8 mouse cellular contexts compared by ENCODE assay signal in genomic region chr11:50421461-50421860, GRCm38 (mm10). TPM values are rescaled to one million over a fixed set of nuclear protein-coding genes. Genes with fewer than 3 reads are reported as not detected.
DNase-seq lines count a peak whose midpoint lies in the region; ATAC-seq and TF ChIP-seq lines count a peak whose summit lies in the region.

No protein-coding gene starts in this region.

- peak; percentile 40; the same call in 1 of the 2 replicates for ATAC-seq in kidney, embryonic 15.5 days (replicated peaks; ENCODE audit: low FRiP score)
- no peak for ATAC-seq in embryonic facial prominence, embryonic 12.5 days (ENCODE audit: insufficient number of reproducible peaks, insufficient read depth, low FRiP score, low TSS enrichment)
- ATAC-seq in hindbrain, postnatal 0 days = peak; percentile 44; the same call in 1 of the 2 replicates
- ATAC-seq in midbrain, embryonic 15.5 days (replicated peaks) = peak; percentile 57

- H3K9me3 ChIP-seq in kidney, embryonic 15.5 days (replicated peaks) = no peaks in the 10 kb centered on the region
- no peaks in the 10 kb centered on the region for H3K9me3 ChIP-seq in embryonic facial prominence, embryonic 12.5 days
- H3K9me3 ChIP-seq in hindbrain, postnatal 0 days (ENCODE audit: low read length) = no peaks in the 10 kb centered on the region
- no peaks in the 10 kb centered on the region for H3K9me3 ChIP-seq in midbrain, embryonic 15.5 days

- no peaks in the 10 kb centered on the region for H3K27me3 ChIP-seq in kidney, embryonic 15.5 days
- H3K27me3 ChIP-seq in embryonic facial prominence, embryonic 12.5 days = no peaks in the 10 kb centered on the region
- H3K27me3 ChIP-seq in hindbrain, postnatal 0 days (ENCODE audit: insufficient read depth, low read length) = no peaks in the 10 kb centered on the region
- no peaks in the 10 kb centered on the region for H3K27me3 ChIP-seq in midbrain, embryonic 15.5 days (replicated peaks)

- H3K4me3 ChIP-seq in kidney, embryonic 15.5 days (replicated peaks) = peak overlapping the region; percentile 47
- peak overlapping the region; percentile 37 for H3K4me3 ChIP-seq in embryonic facial prominence, embryonic 12.5 days
- H3K4me3 ChIP-seq in hindbrain, postnatal 0 days (ENCODE audit: low read length) = peak overlapping the region; percentile 34
- peak overlapping the region; percentile 41 for H3K4me3 ChIP-seq in midbrain, embryonic 15.5 days

- H3K4me1 ChIP-seq in kidney, embryonic 15.5 days = peaks cover 6% of the 10 kb centered on the region
- peaks cover 5% of the 10 kb centered on the region; the same call in 1 of the 2 replicates for H3K4me1 ChIP-seq in embryonic facial prominence, embryonic 12.5 days
- no peaks in the 10 kb centered on the region for H3K4me1 ChIP-seq in hindbrain, postnatal 0 days (ENCODE audit: insufficient read depth, low read length)
- H3K4me1 ChIP-seq in midbrain, embryonic 15.5 days = peaks cover 12% of the 10 kb centered on the region

- H3K36me3 ChIP-seq in kidney, embryonic 15.5 days = peaks cover 36% of the 10 kb centered on the region
- H3K36me3 ChIP-seq in embryonic facial prominence, embryonic 12.5 days = peaks cover 20% of the 10 kb centered on the region
- H3K36me3 ChIP-seq in hindbrain, postnatal 0 days (ENCODE audit: insufficient read depth, low read length) = peaks cover 16% of the 10 kb centered on the region
- peaks cover 14% of the 10 kb centered on the region; the same call in 1 of the 2 replicates for H3K36me3 ChIP-seq in midbrain, embryonic 15.5 days (replicated peaks)

- H3K4me2 ChIP-seq in kidney, embryonic 15.5 days = peak overlapping the region; percentile 66
- peak overlapping the region; percentile 63 for H3K4me2 ChIP-seq in embryonic facial prominence, embryonic 12.5 days (replicated peaks)
- H3K4me2 ChIP-seq in hindbrain, postnatal 0 days (ENCODE audit: low read depth, low read length) = peak overlapping the region; percentile 68
- H3K4me2 ChIP-seq in midbrain, embryonic 15.5 days = peak overlapping the region; percentile 69

- DNase-seq in kidney, adult 11 months = no peak
- DNase-seq in hindbrain, postnatal 0 days (ENCODE audit: low spot score) = no peak
- DNase-seq in urinary bladder, adult 18-20 months (ENCODE audit: low spot score in 2 of 2) = no peak
- DNase-seq in right cerebral cortex, postnatal 14 days = no peak
- DNase-seq in cerebellum, postnatal 14 days = no peak

- 46% methylated on average over 5 of the region's 5 CpGs for WGBS in kidney, embryonic 15.5 days
- WGBS in embryonic facial prominence, embryonic 12.5 days = 43% methylated on average over 5 of the region's 5 CpGs
- 48% methylated on average over 5 of the region's 5 CpGs for WGBS in hindbrain, postnatal 0 days
- 40% methylated on average over 5 of the region's 5 CpGs for WGBS in midbrain, embryonic 15.5 days

- peak; percentile 31; the same call in 1 of the 2 replicates for TF ChIP-seq CTCF in hindbrain, postnatal 0 days (IDR thresholded peaks at IDR 0.05; ENCODE audit: low read depth)

- no peak overlapping the region for H3K27ac ChIP-seq in kidney, embryonic 15.5 days
- H3K27ac ChIP-seq in embryonic facial prominence, embryonic 12.5 days = peak overlapping the region; percentile 7; the same call in 1 of the 2 replicates
- H3K27ac ChIP-seq in hindbrain, postnatal 0 days = 0 out of 2 replicates have a peak overlapping the region, but pooled peaks have one; percentile 41
- H3K27ac ChIP-seq in midbrain, embryonic 15.5 days = peak overlapping the region; percentile 55; the same call in 1 of the 2 replicates

- H3K9ac ChIP-seq in kidney, embryonic 15.5 days = peak overlapping the region; percentile 34
- H3K9ac ChIP-seq in embryonic facial prominence, embryonic 12.5 days = peak overlapping the region; percentile 31
- H3K9ac ChIP-seq in hindbrain, postnatal 0 days (replicated peaks; ENCODE audit: low read length) = no peak overlapping the region
- peak overlapping the region; percentile 45 for H3K9ac ChIP-seq in midbrain, embryonic 15.5 days

RNA-seq across cellular contexts. Expression of gene Rufy1, which starts 9.5 kb away (rescaled TPM):
- 25.7 and 27.9 TPM in 2 replicates for polyA plus RNA-seq in kidney, embryonic 15.5 days (2015; fragmentation: Nextera tagmentation; extraction: Ambion mirVana)
- polyA plus RNA-seq in embryonic facial prominence, embryonic 12.5 days (2016; fragmentation: Nextera tagmentation; extraction: Ambion mirVana) = 24.9 and 27.1 TPM in 2 replicates
- 12.3 and 15.1 TPM in 2 replicates for total RNA-seq in hindbrain, postnatal 0 days (2014; rRNA removed)
- polyA plus RNA-seq in hindbrain, postnatal 0 days (2015; fragmentation: Nextera tagmentation; extraction: Ambion mirVana) = 17.6 and 19.8 TPM in 2 replicates
- polyA plus RNA-seq in midbrain, embryonic 15.5 days (2015; fragmentation: Nextera tagmentation; extraction: Ambion mirVana) = 28.1 and 29.5 TPM in 2 replicates

RNA-seq across cellular contexts. Expression of gene Hnrnph1, which starts 44.7 kb away (rescaled TPM):
- polyA plus RNA-seq in kidney, embryonic 15.5 days (2015; fragmentation: Nextera tagmentation; extraction: Ambion mirVana) = 498 and 501 TPM in 2 replicates
- polyA plus RNA-seq in embryonic facial prominence, embryonic 12.5 days (2016; fragmentation: Nextera tagmentation; extraction: Ambion mirVana) = 590 and 605 TPM in 2 replicates
- 171 and 176 TPM in 2 replicates for total RNA-seq in hindbrain, postnatal 0 days (2014; rRNA removed)
- 244 and 249 TPM in 2 replicates for polyA plus RNA-seq in hindbrain, postnatal 0 days (2015; fragmentation: Nextera tagmentation; extraction: Ambion mirVana)
- 509 and 525 TPM in 2 replicates for polyA plus RNA-seq in midbrain, embryonic 15.5 days (2015; fragmentation: Nextera tagmentation; extraction: Ambion mirVana)
